Mouse (Mus musculus) ES-CJ7 (cell line): ENCODE measurements around the gene Wdr90.
A peak's percentile ranks its signal among the peaks of the same experiment; 100 is the strongest.

Experiments used
- DNase-seq: peaks from one replicate; pipeline ENCODE4 v3.0.0; 2011; ENCODE audit warnings: low read depth, low spot score

The Wdr90 gene

DNA sequence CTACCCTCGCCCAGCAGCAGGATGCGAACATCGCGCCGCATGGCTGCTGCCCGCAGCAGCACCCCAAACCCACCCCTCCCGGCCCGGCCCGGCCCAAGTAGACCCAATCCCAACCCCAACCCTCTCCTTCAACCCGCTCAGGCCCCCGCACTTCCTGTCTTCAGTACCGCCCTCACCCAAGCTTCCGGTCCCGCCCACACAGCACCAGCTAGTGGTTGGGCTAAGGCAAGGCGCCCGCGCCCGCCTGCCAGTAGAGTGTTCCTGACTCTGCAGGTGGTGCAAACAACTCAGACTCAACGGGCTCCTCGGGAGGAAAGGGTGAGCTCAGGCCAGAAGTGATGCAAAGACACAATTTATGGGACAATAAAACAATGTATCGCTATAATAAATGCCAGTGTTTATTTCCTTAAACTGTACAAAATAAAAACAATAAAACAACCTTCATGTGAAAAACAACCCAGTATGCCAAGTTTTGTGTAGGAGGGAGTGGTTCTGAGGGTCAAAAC lies 16.9 kb downstream of the Wdr90 start, which contains the start of gene Rhot2:
Gene Rhot2, minus strand, starts transcription at position 456 of the 506 bp plus-strand sequence.
- peak; percentile 91 for DNase-seq

DNA sequence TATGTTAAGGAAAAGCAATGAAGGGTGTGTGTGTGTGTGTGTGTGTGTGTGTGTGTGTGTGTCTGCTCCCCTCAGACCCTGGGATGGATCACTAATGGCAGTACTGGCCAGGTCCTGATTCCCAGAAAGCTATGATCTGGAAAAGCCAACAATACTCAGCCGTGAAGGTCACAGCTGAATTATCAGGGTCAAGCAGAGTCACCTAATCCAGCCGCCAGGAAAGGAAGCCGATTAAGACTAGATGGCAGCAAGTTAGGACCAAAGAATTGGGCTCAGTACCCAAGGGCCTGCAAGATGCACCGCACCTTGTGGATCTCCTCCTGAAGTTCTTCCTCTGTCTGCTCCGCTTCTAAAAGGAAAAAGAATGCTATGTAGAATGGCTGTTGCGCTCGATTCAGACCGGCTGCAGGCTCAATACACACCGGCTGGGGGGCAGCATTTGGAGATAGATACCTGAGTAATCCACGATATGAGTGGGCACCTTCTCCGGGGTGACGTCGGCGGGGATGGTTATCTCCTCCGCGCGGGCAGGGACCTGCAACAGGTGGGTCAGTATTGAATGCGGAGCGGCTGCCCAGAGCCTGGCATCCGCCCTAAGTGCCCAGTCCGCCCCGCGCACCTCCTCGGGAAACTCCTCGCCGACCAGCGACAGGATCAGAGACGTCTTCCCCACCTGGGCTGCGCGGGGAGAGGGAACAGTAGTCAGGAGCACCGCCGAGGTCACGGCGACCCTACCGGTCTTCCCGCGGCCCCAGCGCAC lies 17.5 kb downstream of the Wdr90 start:
- no peak for DNase-seq

DNA sequence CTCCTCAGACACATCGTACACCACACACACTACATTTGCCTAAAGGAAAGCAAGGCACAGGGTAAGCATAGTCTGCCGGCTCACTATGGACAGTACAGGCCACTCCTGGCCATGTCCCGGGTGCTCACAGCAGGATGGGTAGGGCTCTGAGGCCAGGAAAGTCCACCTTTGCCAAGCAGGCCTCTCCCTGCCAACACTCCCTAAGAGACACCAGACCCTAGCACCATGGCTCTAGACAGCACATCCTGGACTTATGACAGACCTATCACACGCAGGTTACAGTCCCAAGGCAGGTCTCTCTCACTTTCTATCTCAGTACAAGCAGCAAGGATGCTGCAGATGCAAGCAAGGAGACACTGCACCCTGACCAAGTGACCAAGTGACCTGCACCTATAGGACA lies 18.2 kb downstream of the Wdr90 start:
- no peak for DNase-seq

DNA sequence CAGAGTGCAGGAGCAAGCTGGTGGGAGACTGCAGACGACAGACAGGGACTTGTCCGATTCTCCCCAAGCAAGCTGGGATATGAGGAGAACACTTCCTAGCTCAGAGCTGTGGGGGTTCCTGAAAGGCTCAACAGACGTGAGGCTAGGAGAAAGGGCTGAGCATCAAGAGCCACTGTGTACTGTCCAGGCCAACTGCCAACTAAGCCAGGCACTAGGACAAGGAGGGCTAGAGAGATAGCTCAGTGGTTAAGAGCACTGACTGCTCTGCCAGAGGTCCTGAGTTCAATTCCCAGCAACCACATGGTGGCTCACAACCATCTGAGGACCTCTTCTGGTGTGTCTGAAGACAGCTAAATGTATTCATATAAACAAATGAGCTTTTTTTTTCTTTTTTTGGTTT lies 18.8 kb downstream of the Wdr90 start:
- DNase-seq: no peak

DNA sequence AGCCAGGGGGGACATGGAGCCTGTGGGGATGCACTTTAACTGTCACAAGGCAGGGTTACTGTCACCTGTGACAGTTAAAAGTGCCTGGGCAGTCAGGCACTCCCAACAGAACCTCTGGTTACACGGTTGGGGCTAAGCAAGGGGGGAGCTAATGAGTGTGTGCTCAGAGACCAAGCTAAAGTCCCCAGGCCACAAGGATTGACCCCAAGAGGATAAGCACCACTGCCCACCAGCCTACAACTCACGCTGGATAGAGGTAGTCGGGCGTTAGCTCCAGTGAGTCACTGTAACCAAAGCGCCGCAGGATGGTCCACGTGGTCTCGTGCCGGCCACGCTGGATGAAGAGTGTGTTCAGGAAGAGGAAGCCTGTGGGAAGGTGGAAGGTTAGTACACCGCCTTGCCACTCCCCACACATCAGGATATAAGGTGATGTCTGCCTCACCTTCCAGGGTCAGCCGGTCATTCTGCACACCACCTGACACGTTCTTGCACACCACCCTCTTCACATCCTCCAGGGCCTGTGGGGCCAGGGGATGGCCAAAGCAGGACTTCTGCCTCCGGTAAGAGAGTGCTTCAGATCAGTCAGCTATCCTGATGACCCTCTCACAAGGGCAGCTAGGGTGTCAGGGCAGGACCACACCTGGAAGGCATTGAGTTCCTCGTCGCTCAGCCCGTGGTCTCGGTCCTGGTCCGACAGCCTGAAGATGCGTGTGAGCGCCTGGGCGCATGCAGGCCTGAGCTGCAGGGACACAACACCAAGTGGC lies 20.0 kb downstream of the Wdr90 start, which contains the start of gene Gm20683:
Gene Gm20683, minus strand, starts transcription at position 647 of the 764 bp plus-strand sequence.
- DNase-seq: no peak

DNA sequence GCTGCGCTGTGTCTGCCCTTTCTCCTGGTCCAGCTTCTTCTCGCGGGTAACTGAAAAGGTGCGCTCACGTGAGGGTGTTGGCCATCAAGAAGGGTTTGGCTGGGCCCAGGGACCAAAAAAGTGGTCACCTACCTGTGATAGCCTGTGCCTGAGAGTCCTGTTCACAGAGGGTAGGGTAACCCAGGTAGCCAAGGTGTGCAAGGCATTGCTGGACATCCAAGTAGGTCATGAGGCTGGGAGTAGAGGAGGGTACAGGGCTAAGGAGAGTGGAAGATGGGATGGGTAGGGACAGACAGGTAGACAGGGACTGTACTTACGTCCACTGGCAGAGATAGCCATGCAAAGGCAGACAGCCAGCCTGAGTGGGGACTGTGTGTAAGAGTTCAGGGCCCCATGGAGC lies 20.8 kb downstream of the Wdr90 start:
- DNase-seq: no peak

DNA sequence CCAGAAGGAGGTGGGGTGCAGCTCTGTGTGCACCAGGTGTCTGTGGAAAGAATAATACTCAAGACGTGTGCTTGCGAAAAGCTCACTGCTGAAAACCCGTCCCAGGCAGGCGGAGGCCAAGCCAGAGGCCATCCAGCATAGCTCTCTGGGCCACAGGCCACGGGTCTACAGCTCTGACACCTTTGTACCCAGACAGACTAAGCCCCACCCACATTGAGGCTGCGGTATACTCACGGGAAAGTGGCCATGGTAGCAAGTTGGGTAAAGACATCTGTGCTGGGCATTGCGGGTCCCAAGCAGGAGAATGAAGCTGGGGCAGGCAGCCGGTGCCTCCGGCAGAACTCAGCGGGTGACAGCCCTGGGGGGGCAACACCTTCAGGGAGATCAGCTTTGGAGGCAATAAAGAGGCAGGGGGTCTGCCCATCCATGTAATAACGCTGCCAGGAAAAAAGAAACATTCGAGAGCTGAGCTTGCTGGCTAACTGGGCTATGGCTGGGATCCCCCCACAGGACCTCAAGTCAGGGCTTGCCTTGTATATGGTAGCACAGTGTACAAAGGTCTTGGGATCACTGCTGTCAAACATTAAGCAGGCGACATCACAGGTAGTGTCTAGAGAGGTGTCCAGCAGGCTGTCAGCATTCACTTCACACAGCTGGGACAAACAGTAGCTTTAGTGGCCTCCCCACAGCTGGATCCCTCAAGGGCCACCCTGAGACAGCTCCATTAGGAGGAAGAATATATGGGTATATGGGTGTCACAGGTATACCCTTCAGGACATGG lies 21.7 kb downstream of the Wdr90 start:
- no peak for DNase-seq

DNA sequence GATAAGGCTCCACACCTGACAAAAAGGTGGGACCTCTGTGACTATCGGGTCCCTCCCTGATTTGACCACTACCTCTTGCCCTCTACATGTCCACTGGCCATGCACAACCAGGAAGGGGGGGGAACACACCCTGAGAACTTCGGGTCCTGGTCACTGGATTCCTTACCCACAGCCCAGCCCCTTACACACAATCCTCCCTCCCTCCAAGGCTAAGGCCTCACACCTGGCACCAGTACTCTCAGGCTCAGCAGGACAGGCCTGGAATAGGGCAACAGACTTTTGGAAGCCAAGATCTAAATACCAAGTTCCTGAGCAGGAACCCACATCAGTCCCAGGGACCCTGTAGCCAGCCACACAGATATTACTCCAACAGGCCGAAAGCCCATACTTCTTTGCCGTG lies 22.4 kb downstream of the Wdr90 start:
- DNase-seq: no peak

DNA sequence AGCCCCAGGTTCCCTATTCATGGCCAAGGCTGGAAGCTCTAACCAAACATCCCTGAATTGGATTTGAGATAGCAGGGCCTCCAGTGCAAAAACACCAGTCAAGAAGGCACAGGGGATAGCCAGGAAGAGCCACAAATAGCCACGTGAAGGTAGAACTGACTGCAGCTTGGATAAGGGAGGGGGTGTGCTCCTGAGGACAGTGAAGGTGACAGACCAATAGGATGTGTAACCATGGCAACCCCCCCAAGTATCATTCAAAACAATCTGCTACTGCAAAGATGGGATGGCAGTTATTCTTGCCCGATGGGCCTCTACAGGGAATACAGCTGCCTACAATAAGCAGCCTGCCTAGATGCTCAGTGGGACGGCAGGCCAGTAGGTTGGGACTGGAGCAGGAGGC lies 23.8 kb downstream of the Wdr90 start:
- DNase-seq: no peak

DNA sequence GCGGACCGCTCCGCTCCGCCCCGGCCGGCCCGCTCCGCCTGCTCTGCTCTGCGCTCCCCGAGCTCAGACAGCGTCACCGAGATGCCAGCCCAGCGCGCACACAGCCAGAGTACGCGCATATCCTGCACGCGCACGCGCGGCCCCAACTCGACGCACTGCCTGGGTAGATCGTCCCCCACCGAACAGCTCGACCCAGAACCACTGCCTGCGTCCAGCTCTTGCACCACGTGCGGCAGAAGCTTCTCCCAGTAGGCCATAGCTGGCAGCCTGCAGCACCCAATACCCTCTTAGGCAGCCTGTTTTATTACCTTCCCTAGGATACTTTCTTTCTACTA lies 24.3 kb downstream of the Wdr90 start, which contains the start of gene Rhbdl1:
Gene Rhbdl1, minus strand, starts transcription at position 220 of the 335 bp plus-strand sequence.
- peak; percentile 66 for DNase-seq

DNA sequence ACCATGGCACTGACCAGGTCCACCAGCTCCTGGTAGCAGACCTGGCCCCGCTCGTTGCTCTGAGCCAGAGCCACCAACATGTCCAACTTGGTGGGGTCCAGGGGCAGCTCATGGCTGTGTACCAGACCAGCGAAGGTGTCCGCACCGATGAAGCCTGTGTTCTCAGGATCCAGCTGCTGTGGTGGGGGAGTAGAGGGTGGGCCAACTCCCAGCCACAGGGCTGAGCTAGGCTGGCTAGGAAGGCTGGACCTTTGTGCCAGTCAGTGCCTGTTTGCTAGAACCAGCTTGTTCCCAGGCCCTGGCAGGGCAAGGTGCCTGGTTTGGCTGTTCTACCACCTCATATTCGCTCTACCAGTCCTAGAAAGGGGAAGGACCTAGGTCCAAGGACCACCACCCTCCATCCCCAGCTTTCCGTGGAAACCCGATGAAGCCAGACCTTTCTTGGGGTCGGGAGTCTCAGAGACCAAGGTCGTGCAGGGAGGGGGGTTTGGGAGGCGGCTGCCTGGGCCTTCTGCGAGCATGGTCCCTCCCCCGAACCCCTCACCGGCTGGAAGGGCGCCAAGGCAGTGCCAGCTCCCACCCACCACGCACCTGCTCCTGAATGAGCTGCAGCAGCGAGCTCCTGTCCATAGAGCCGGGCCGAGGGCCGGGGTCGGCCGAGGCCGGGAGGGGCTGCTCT lies 24.8 kb downstream of the Wdr90 start:
- no peak for DNase-seq

DNA sequence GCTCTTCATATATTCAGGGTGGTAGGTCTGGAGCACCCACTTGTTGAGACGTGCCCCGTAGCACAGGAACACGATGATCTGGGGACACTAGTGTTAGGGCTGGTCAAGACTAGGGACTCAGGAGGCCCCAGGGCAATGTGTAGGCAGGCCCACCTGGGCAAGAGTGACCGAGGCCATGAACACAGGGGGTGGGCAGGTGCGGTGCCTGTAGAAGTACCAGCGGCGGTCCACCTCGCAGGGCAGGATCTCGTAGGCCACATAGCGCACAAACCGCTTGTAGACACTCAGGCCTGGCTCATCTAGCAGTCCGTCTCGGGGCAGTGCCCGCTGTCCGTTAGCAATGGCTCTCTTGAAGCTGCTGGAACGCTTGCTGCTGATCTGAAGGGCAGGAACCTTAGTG lies 25.5 kb downstream of the Wdr90 start:
- no peak for DNase-seq

DNA sequence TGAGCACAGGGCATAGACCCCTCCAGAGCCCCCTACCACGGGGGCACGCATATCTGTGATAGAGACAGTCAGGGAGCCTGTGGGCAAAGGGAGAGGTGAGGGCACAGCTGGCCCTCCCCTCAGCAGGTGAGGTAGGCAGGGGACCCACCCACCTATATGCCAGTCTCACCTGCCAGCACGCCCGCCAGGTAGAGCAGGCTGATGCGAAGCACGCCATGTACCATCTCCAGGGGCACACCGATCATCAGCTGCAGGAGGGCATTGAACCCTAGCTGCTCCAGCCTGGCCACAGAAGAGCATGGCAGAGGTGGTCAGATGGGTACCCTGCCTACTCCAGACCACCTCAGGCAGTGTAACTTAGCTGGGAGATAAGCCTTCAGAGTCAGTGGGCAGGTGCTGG lies 26.0 kb downstream of the Wdr90 start:
- no peak for DNase-seq

DNA sequence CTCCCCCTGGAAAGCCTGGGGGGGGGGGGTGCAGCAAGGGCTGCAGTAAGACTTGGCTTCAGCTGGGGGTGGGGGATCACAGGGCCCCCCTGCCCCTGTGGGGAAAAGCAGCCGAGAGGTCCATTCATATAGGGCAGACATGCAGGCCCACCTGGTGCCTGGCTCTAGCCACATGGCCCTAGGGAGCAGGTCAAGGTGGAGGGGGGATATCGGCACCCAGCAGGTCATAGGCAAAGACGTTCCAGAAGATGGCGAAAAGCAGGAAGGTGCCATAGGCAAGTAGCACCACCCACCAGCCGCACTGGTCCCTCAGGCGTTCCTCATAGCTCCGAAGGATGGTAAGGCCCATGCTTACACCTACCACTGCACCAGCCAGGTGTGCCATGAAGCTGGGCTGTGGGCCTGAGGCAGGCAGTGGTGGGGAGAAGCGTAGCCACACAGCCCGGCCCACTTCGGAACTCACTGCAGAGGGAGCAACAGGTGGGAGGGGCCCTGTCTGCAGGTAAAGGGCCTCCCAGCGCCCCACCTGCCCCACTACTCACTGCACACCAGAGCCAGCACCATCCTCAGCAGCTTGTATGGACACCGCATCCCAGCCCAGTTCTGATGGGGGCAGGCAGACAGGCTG lies 26.6 kb downstream of the Wdr90 start:
- DNase-seq: no peak

DNA sequence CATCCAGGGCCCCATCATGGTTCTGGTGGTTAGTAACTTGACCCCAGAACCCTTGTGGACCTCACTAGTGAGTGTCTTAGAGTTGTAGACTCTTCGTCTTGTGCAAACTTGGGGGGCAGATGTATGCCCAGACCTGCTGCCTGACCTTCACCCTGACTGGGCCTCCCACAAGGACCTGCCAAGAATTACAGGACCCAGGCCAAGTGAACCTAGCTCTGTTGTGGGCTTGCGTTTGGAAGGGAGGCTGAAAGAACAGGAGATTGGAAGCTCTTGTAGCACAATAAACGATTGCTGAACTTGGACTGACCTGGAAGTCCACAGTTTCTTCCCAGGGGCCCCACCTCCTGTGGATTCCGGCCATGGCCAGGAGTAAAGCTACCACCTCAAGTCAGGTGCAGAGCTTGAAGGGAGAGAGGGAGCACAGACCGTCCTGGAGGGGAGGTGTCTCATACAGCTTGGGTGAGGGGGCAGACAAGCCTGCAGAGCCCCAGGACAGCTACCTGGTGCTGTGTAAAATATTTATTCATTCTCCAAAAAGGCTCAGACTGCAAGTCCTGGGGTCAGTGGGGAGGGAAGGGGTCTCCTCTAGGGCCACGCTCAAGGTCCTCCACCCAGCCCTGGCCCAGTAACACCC lies 27.2 kb downstream of the Wdr90 start:
- DNase-seq: no peak

DNA sequence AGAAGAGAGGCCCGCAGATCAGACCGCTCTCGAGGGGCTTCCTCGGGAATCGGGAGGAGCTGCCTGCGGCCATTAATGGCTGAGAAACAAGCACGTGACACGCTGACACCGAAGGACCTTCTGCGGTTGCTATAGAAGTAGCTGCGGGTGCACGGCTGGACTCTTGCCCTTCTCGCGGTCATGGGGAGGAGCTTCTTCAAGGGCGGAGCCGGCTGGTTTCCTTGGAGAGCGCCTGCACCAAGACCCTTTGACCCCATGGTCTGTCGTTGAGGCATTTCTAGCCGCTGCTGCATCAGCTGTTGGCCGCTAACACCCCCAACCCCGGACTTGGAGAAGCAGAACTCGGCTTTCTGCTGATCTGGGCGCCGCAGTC lies 28.0 kb downstream of the Wdr90 start, which contains the start of gene Stub1:
Gene Stub1, minus strand, starts transcription at position 114 of the 373 bp plus-strand sequence.
- DNase-seq: peak; percentile 89

DNA sequence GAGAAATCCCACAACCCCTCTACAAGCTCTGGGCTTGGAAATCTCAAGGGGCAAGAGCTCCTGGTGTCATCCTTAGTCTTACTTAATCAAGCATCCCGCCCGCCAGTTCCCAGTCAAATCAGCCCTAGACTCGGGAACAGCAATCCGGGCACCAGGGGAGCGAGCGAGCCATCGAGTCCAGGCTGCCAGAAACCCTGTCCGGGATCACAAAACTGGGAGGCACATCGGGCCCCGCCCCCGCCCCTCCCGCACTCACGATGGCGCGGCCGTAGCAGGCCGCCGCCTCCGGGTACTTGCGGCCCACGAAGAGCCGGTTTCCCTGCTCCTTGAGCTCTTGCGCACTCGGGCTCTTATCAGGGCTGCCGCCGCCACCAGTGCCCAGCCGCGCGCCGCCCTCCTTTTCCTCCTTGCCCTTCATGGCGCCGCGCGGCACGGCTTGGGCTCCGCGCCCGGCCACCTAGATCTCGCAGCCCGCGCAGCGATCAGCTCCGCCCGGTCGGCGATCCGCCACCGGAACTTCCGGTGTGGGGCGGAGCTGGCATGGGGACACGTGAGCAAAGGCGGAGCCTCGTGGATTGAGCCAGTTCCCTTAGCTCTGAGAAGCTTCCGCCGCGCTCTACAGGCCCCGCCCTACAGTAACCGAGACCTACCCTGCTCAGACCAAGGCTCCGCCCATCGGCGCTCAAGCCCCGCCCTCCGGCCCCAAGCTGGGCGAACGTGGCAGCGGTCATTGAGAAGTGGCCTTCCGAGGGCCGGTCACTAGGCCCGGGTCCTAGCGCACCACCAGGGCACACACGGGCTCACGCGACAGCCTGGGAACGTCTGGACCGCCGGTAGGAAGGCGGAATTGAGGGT lies 28.6 kb downstream of the Wdr90 start:
- peak; percentile 98 for DNase-seq

DNA sequence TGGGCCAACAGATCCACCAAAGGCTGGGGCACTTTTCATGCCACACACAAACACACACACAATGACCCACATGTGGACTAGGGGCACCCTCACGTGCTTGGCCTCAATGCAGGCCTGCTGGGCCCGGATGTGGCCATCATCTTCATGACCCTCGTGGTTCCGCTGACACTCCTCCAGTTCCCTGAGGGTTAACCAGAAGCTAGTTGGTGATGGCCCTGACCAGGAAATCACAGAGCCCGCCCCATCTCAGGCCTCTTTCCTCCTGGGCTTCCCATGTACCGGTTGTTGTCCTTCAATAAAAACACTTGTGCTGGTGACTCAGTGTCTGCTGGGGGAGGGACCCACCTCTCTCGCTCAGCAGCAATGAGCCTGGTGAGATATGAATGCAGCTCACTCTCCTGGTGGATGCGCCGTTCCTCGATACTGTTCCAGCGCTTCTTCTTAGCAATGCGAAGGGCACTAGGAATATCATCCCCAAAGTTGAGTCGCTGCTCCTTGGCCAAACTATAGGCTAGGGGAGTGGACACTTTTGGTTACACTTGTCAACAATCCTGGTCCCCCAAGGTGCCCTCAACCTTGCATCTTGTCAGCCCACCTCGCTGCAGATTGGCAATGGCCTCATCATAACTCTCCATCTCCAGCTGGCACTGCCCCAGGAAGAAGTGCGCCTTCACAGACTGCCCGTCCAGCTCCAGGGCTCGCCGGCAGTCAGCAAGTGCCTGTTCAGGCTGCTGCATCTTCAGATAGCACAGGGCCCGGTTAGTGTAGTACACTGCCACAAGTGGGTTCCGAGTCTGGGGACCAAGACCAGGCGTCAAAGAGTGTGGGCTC lies 29.6 kb downstream of the Wdr90 start:
- DNase-seq: no peak
